Mouse (Mus musculus) forebrain, embryonic 16.5 days (tissue): ENCODE data around the gene Snrpb. TPM values are rescaled to one million over a fixed set of nuclear protein-coding genes. Genes with fewer than 3 reads are reported as not detected.
A peak's percentile ranks its signal among the peaks of the same experiment; 100 is the strongest.

Experiments
- ATAC-seq: fragments of 200-750 bp; cut with Nextera tagmentation; 2 replicates; pipeline ENCODE4 v1.8.0; 2017; ENCODE audit warnings: mild to moderate bottlenecking, moderate library complexity
- H3K27ac ChIP-seq: fragments of 300-500 bp; sonication (generic); 2 replicates; pipeline ENCODE4 v1.5.1; 2014; ENCODE audit warnings: low read length, control low read depth
- H3K27me3 ChIP-seq: fragments of 300-500 bp; sonication (generic); replicated peaks from 2 replicates; pipeline ENCODE4 v1.6.1; 2014; ENCODE audit warnings: low read length; ENCODE audit not compliant: control insufficient read depth, insufficient read depth
- H3K36me3 ChIP-seq: fragments of 300-500 bp; sonication (generic); 2 replicates; pipeline ENCODE4 v1.6.1; 2014; ENCODE audit not compliant: control insufficient read depth, insufficient read depth
- H3K4me1 ChIP-seq: fragments of 300-500 bp; sonication (generic); replicated peaks from 2 replicates; pipeline ENCODE4 v1.6.1; 2014; ENCODE audit warnings: low read length; ENCODE audit not compliant: control insufficient read depth, insufficient read depth
- H3K4me2 ChIP-seq: fragments of 300-500 bp; sonication (generic); 2 replicates; pipeline ENCODE4 v1.6.1; 2014; ENCODE audit warnings: mild to moderate bottlenecking, low read length, control low read depth
- H3K4me3 ChIP-seq: fragments of 300-500 bp; sonication (generic); replicated peaks from 2 replicates; pipeline ENCODE4 v1.5.1; 2014; ENCODE audit warnings: mild to moderate bottlenecking, low read length, control low read depth
- H3K9ac ChIP-seq: fragments of 300-500 bp; sonication (generic); replicated peaks from 2 replicates; pipeline ENCODE4 v1.6.1; 2014; ENCODE audit warnings: low read depth, low read length, control low read depth
- H3K9me3 ChIP-seq: fragments of 300-500 bp; sonication (generic); 2 replicates; pipeline ENCODE4 v1.6.1; 2016; ENCODE audit warnings: low read length; ENCODE audit not compliant: control insufficient read depth
- WGBS: fragments of 180-500 bp; shearing (Covaris S2); extraction: QIAGEN DNeasy Blood & Tissue Kit; methylation state at CpG from one replicate; pipeline ENCODE4 v1.1.7; 2014; 5-methylcytosine and 5-hydroxymethylcytosine counted together
- polyA plus RNA-seq: library from polyadenylated mRNA; unstranded; fragments of >200 nt; fragmentation: Nextera tagmentation; extraction: Ambion mirVana; gene quantifications from 2 replicates; pipeline ENCODE4 v1.2.1, GENCODE M21; 2015

The Snrpb gene
- 418 TPM in 2 replicates for polyA plus RNA-seq

DNA sequence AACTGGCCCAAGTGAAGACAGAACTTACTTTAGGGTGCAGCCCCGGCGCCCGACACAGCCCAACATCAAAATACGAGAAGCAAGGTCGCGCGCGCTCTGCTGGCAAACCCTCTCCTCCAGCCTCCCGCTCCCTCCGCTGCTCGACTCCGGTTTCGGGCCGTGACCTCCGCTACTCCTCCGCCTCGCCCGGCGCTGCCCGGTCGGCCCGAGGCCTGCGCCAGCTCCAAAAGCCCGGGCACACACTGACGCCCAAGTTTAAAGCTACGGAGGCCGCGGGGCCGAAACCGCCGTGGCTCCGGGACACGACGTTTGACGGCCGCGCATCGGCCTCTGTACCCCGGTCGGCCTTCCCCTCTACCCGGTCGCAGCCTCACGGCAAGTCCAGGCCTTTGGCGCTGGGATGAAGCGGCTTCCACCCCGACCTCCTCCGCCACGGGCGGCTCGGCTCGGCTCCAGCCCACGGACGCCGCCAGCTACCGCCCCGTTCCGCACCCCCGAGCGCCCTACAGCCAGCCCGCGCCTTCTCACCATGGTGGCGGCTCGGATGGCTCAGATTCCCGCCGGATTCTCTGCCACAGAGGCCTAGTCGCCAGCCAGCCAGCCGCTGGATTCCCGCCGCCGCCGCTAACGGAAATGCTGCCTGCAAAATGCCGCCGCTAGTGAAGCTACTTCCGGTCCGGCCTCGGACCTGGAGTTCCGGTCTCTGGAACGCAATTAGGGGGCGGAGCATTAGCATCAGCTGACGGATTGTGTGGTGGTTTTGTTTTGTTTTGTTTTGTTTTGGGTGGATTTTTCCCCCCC is at the start of gene Snrpb:
Gene Snrpb, minus strand, starts transcription at position 698 of the 801 bp plus-strand sequence.
- Histone ChIP-seq H3K4me1 (peaks cover 19% of the 10 kb centered on the region), H3K9ac (peak within 1 kb of the TSS; percentile 100), H3K4me3 (peak within 1 kb of the TSS; percentile 99), H3K36me3 (peaks cover 19% of the 10 kb centered on the region), H3K9me3 (no peaks in the 10 kb centered on the region), H3K27me3 (no peaks in the 10 kb centered on the region), H3K27ac (peak within 1 kb of the TSS; percentile 94), H3K4me2 (peak within 1 kb of the TSS; percentile 87)
- ATAC-seq: peak; percentile 95
- WGBS: under 1% methylated on average over 81 of the region's 81 CpGs

DNA sequence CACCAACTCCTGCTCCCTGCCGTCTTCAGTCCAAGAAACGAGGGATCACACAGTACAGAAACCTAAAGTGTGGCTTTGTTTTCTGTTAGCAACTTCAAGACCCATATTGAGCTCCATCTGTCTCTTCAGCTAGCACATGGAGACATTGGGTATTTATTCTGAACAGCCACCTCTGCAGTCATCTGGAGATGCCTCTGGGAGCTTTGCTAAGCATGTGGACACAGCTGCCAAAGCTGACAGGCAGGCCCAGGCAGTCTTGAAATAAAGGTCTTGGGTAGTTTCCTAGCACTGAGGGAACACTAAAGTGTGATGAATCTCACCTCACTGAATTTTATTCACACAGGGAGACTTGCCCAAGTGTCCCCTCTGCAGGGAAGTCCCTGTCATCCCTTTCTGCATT is 32.4 kb upstream of the Snrpb start:
- Histone ChIP-seq H3K4me3 (no peak overlapping the region), H3K36me3 (no peaks in the 10 kb centered on the region), H3K27me3 (no peaks in the 10 kb centered on the region), H3K9ac (no peak overlapping the region), H3K4me1 (no peaks in the 10 kb centered on the region), H3K4me2 (no peak overlapping the region), H3K27ac (no peak overlapping the region), H3K9me3 (no peaks in the 10 kb centered on the region)
- no peak for ATAC-seq
- WGBS: 60% methylated on average over 2 of the region's 2 CpGs

GRCm38 (mm10) chr2:130209636-130210035 is 30.4 kb upstream of the Snrpb start:
- Histone ChIP-seq H3K27me3 (no peaks in the 10 kb centered on the region), H3K36me3 (no peaks in the 10 kb centered on the region), H3K4me3 (no peak overlapping the region), H3K9me3 (no peaks in the 10 kb centered on the region), H3K27ac (no peak overlapping the region), H3K4me2 (no peak overlapping the region), H3K4me1 (no peaks in the 10 kb centered on the region), H3K9ac (no peak overlapping the region)
- no peak for ATAC-seq
- 95% methylated on average over 3 of the region's 3 CpGs for WGBS

- Histone ChIP-seq H3K27ac (no peak overlapping the region), H3K4me1 (no peaks in the 10 kb centered on the region), H3K9me3 (no peaks in the 10 kb centered on the region), H3K9ac (no peak overlapping the region), H3K4me2 (no peak overlapping the region), H3K36me3 (no peaks in the 10 kb centered on the region), H3K27me3 (no peaks in the 10 kb centered on the region), H3K4me3 (no peak overlapping the region)
- no peak for ATAC-seq
- WGBS: 90% methylated on average over 3 of the region's 3 CpGs
Observed at GRCm38 (mm10) chr2:130207996-130208395, 28.8 kb upstream of the Snrpb start.

DNA sequence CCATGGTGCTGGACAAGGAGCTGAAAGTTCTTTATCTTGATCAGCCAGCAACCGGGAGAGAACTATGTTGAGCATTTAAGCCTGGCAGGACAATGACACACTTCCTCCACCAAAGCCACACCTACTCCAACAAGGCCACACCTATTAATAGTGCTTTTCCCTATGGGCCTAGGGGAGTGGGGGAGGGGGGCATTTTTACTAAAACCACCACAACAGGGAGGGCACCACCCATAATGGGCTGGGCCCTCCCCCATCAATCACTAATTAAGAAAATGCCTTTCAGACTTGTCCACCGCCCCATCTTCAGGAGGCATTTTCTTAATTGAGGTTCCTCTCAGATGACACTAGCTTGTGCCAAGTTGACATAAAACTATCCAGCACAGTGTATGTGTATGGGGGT is 28.2 kb upstream of the Snrpb start:
- WGBS: 88% methylated on average over 2 of the region's 2 CpGs
- Histone ChIP-seq H3K4me1 (no peaks in the 10 kb centered on the region), H3K36me3 (no peaks in the 10 kb centered on the region), H3K9me3 (no peaks in the 10 kb centered on the region), H3K27ac (no peak overlapping the region), H3K4me2 (no peak overlapping the region), H3K9ac (no peak overlapping the region), H3K27me3 (no peaks in the 10 kb centered on the region), H3K4me3 (no peak overlapping the region)
- ATAC-seq: no peak

GRCm38 (mm10) chr2:130200961-130201360 is 21.8 kb upstream of the Snrpb start:
- no peak for ATAC-seq
- Histone ChIP-seq H3K27ac (no peak overlapping the region), H3K4me2 (no peak overlapping the region), H3K9me3 (no peaks in the 10 kb centered on the region), H3K4me1 (no peaks in the 10 kb centered on the region), H3K4me3 (no peak overlapping the region), H3K27me3 (no peaks in the 10 kb centered on the region), H3K9ac (no peak overlapping the region), H3K36me3 (no peaks in the 10 kb centered on the region)
- WGBS: 46% methylated on average over 5 of the region's 5 CpGs

DNA sequence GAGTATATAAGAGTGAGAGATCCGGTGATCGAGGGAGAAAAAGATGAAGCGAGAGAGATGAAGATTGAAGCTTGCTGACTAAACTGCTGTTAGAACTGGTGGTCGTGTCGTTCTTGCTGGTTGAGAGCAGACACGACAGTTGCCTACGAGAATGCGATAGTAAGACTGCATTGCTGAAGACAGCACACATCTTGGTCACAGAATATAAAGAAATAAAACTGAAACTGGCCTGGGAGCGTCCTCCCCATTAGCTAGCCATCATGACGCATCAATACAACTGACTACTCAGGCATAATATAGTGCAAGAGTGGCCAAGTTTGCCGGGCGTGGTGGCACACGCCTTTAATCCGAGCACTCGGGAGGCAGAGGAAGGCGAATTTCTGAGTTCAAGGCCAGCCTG is 15.7 kb upstream of the Snrpb start, which contains the start of gene Tmc2:
Gene Tmc2, plus strand, starts transcription at position 301 of the 400 bp plus-strand sequence.
- peaks cover 1% of the 10 kb centered on the region; the same call in 1 of the 2 replicates for H3K9me3 ChIP-seq
- H3K36me3 ChIP-seq: no peaks in the 10 kb centered on the region
- H3K4me3 ChIP-seq: no peak within 1 kb of the TSS
- H3K4me1 ChIP-seq: no peaks in the 10 kb centered on the region
- no peak within 1 kb of the TSS for H3K4me2 ChIP-seq
- no peak within 1 kb of the TSS for H3K27ac ChIP-seq
- ATAC-seq: no peak
- WGBS: 94% methylated on average over 16 of the region's 16 CpGs
- H3K9ac ChIP-seq: no peak within 1 kb of the TSS
- no peaks in the 10 kb centered on the region for H3K27me3 ChIP-seq

DNA sequence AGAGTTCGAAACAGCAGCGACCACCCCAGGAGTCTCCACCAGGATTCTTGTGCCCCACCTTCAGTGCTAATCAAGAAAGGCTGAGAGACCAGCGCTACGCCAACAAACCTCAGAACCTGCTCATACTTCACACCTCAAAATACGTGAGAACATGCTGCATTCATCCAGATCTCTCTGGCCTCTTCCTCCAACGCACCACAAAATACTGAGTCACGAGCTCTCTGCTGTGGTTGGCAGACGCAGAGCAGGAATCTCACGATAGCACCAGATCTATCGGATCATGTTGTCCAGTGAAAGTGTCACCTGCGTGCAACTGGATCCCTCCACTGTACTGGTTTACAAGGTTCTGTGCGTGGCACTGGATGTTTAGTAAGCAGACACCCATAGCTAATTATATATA is 9.2 kb upstream of the Snrpb start:
- no peaks in the 10 kb centered on the region for H3K27me3 ChIP-seq
- no peak overlapping the region for H3K4me3 ChIP-seq
- no peak for ATAC-seq
- no peaks in the 10 kb centered on the region for H3K4me1 ChIP-seq
- H3K36me3 ChIP-seq: no peaks in the 10 kb centered on the region
- H3K9me3 ChIP-seq: peaks cover 2% of the 10 kb centered on the region; the same call in 1 of the 2 replicates
- no peak overlapping the region for H3K4me2 ChIP-seq
- 88% methylated on average over 12 of the region's 12 CpGs for WGBS
- no peak overlapping the region for H3K9ac ChIP-seq
- H3K27ac ChIP-seq: no peak overlapping the region

GRCm38 (mm10) chr2:130179507-130180019 is 360 bp upstream of the Snrpb start:
- H3K36me3 ChIP-seq: peaks cover 13% of the 10 kb centered on the region

More at GRCm38 (mm10) chr2:130179507-130180019, 360 bp upstream of the Snrpb start:
- 1% methylated on average over 15 of the region's 15 CpGs for WGBS
- Histone ChIP-seq H3K27me3 (no peaks in the 10 kb centered on the region), H3K9ac (peak overlapping the region; percentile 100), H3K4me1 (peaks cover 19% of the 10 kb centered on the region), H3K4me3 (peak overlapping the region; percentile 99), H3K27ac (peak overlapping the region; percentile 94), H3K4me2 (peak overlapping the region; percentile 87), H3K9me3 (no peaks in the 10 kb centered on the region)
- ATAC-seq: peak; percentile 73
